Mouse (Mus musculus): ENCODE measurements around the gene Sept9. TPM values are rescaled to one million over a fixed set of nuclear protein-coding genes. Genes with fewer than 3 reads are reported as not detected.
A peak's percentile ranks its signal among the peaks of the same experiment; 100 is the strongest.

The Sept9 gene
- polyA plus RNA-seq, 1 experiment from 2014 or later, result 149 TPM

GRCm38 (mm10) chr11:117287792-117288191 is 88.3 kb downstream of the Sept9 start:
- no peak for TF ChIP-seq CTCF (IDR thresholded peaks at IDR 0.05; ENCODE audit: low read depth)
- peaks cover 45% of the 10 kb centered on the region for H3K36me3 ChIP-seq (ENCODE audit: insufficient read depth)
- H3K4me1 ChIP-seq (ENCODE audit: insufficient read depth), result peaks cover 21% of the 10 kb centered on the region
- H3K27me3 ChIP-seq (ENCODE audit: insufficient read depth, low read length), result no peaks in the 10 kb centered on the region
- 79% methylated on average over 3 of the region's 3 CpGs for WGBS
- DNase-seq, result no peak
- no peaks in the 10 kb centered on the region for H3K9me3 ChIP-seq (ENCODE audit: low read depth, low read length)
- no peak overlapping the region for H3K4me3 ChIP-seq (ENCODE audit: low read depth, low read length)
- no peak for ATAC-seq (ENCODE audit: insufficient read depth)
- no peak overlapping the region for H3K9ac ChIP-seq
- no peak overlapping the region for H3K27ac ChIP-seq (ENCODE audit: low read depth)
- no peak overlapping the region for H3K4me2 ChIP-seq

GRCm38 (mm10) chr11:117288765-117289164 is 89.3 kb downstream of the Sept9 start:
- ATAC-seq (ENCODE audit: insufficient read depth) (no peak), DNase-seq (no peak)
- Histone ChIP-seq H3K9ac (no peak overlapping the region), H3K27me3 (ENCODE audit: insufficient read depth, low read length) (no peaks in the 10 kb centered on the region), H3K4me1 (ENCODE audit: insufficient read depth) (peaks cover 16% of the 10 kb centered on the region), H3K4me3 (ENCODE audit: low read depth, low read length) (no peak overlapping the region), H3K4me2 (no peak overlapping the region), H3K9me3 (ENCODE audit: low read depth, low read length) (no peaks in the 10 kb centered on the region), H3K36me3 (ENCODE audit: insufficient read depth) (peaks cover 45% of the 10 kb centered on the region), H3K27ac (ENCODE audit: low read depth) (no peak overlapping the region)
- TF ChIP-seq CTCF (IDR thresholded peaks at IDR 0.05; ENCODE audit: low read depth), result no peak
- WGBS, result 60% methylated on average over 8 of the region's 8 CpGs

GRCm38 (mm10) chr11:117291271-117292059 is 92.0 kb downstream of the Sept9 start:
- H3K27ac ChIP-seq (ENCODE audit: low read depth), result no peak overlapping the region
- no peak overlapping the region for H3K4me2 ChIP-seq
- no peak overlapping the region for H3K4me3 ChIP-seq (ENCODE audit: low read depth, low read length)
- H3K36me3 ChIP-seq (ENCODE audit: insufficient read depth), result peaks cover 45% of the 10 kb centered on the region
- no peak overlapping the region for H3K9ac ChIP-seq
- no peaks in the 10 kb centered on the region for H3K9me3 ChIP-seq (ENCODE audit: low read depth, low read length)
- WGBS, result 92% methylated on average over 30 of the region's 30 CpGs
- H3K27me3 ChIP-seq (ENCODE audit: insufficient read depth, low read length), result no peaks in the 10 kb centered on the region
- no peak for TF ChIP-seq CTCF (IDR thresholded peaks at IDR 0.05; ENCODE audit: low read depth)
- ATAC-seq (ENCODE audit: insufficient read depth) (no peak), DNase-seq (no peak)
- peaks cover 7% of the 10 kb centered on the region for H3K4me1 ChIP-seq (ENCODE audit: insufficient read depth)

- no peaks in the 10 kb centered on the region for H3K9me3 ChIP-seq (ENCODE audit: low read depth, low read length)
- WGBS, result 73% methylated on average over 11 of the region's 11 CpGs
- no peak for TF ChIP-seq CTCF (IDR thresholded peaks at IDR 0.05; ENCODE audit: low read depth)
- H3K27me3 ChIP-seq (ENCODE audit: insufficient read depth, low read length), result no peaks in the 10 kb centered on the region
- no peak overlapping the region for H3K27ac ChIP-seq (ENCODE audit: low read depth)
- H3K4me3 ChIP-seq (ENCODE audit: low read depth, low read length), result no peak overlapping the region
- no peak overlapping the region for H3K4me2 ChIP-seq
- ATAC-seq (ENCODE audit: insufficient read depth) (no peak), DNase-seq (no peak)
- H3K4me1 ChIP-seq (ENCODE audit: insufficient read depth), result peaks cover 7% of the 10 kb centered on the region
- H3K9ac ChIP-seq, result no peak overlapping the region
- peaks cover 47% of the 10 kb centered on the region for H3K36me3 ChIP-seq (ENCODE audit: insufficient read depth)
Observed at GRCm38 (mm10) chr11:117292446-117292845, 93.0 kb downstream of the Sept9 start.

- no peak for TF ChIP-seq CTCF (IDR thresholded peaks at IDR 0.05; ENCODE audit: low read depth)
- ATAC-seq (ENCODE audit: insufficient read depth) (peak; percentile 23; the same call in 1 of the 2 replicates), DNase-seq (peak; percentile 51)
- Histone ChIP-seq H3K4me2 (no peak overlapping the region), H3K27me3 (ENCODE audit: insufficient read depth, low read length) (no peaks in the 10 kb centered on the region), H3K9me3 (ENCODE audit: low read depth, low read length) (no peaks in the 10 kb centered on the region), H3K36me3 (ENCODE audit: insufficient read depth) (peaks cover 45% of the 10 kb centered on the region), H3K27ac (ENCODE audit: low read depth) (peak overlapping the region; percentile 70; the same call in 1 of the 2 replicates), H3K9ac (no peak overlapping the region), H3K4me1 (ENCODE audit: insufficient read depth) (peaks cover 7% of the 10 kb centered on the region), H3K4me3 (ENCODE audit: low read depth, low read length) (no peak overlapping the region)
- 66% methylated on average over 7 of the region's 7 CpGs for WGBS
Observed at GRCm38 (mm10) chr11:117295266-117295665, 95.8 kb downstream of the Sept9 start.

GRCm38 (mm10) chr11:117296116-117296499 is 96.6 kb downstream of the Sept9 start:
- H3K9me3 ChIP-seq (ENCODE audit: low read depth, low read length), result no peaks in the 10 kb centered on the region
- H3K4me2 ChIP-seq, result no peak overlapping the region
- ATAC-seq (ENCODE audit: insufficient read depth), result 0 out of 2 replicates have a peak, but pooled peaks have one; percentile 1
- no peak overlapping the region; the same call in 1 of the 2 replicates for H3K9ac ChIP-seq
- H3K27me3 ChIP-seq (ENCODE audit: insufficient read depth, low read length), result no peaks in the 10 kb centered on the region
- 73% methylated on average over 4 of the region's 4 CpGs for WGBS
- peaks cover 7% of the 10 kb centered on the region for H3K4me1 ChIP-seq (ENCODE audit: insufficient read depth)
- H3K36me3 ChIP-seq (ENCODE audit: insufficient read depth), result peaks cover 38% of the 10 kb centered on the region
- H3K27ac ChIP-seq (ENCODE audit: low read depth), result peak overlapping the region; percentile 70
- no peak for TF ChIP-seq CTCF (IDR thresholded peaks at IDR 0.05; ENCODE audit: low read depth)
- no peak overlapping the region for H3K4me3 ChIP-seq (ENCODE audit: low read depth, low read length)
- no peak for DNase-seq

- no peaks in the 10 kb centered on the region for H3K9me3 ChIP-seq (ENCODE audit: low read depth, low read length)
- no peak for TF ChIP-seq CTCF (IDR thresholded peaks at IDR 0.05; ENCODE audit: low read depth)
- DNase-seq (no peak), ATAC-seq (ENCODE audit: insufficient read depth) (peak; percentile 67; the same call in 1 of the 2 replicates)
- H3K4me2 ChIP-seq, result no peak overlapping the region
- no peaks in the 10 kb centered on the region for H3K27me3 ChIP-seq (ENCODE audit: insufficient read depth, low read length)
- peak overlapping the region; percentile 70 for H3K27ac ChIP-seq (ENCODE audit: low read depth)
- no peak overlapping the region for H3K4me3 ChIP-seq (ENCODE audit: low read depth, low read length)
- H3K36me3 ChIP-seq (ENCODE audit: insufficient read depth), result peaks cover 33% of the 10 kb centered on the region
- no peak overlapping the region for H3K9ac ChIP-seq
- H3K4me1 ChIP-seq (ENCODE audit: insufficient read depth), result peaks cover 7% of the 10 kb centered on the region
- 70% methylated on average over 14 of the region's 14 CpGs for WGBS
Observed at GRCm38 (mm10) chr11:117296500-117297189, 97.2 kb downstream of the Sept9 start.
